Mouse (Mus musculus) mature B cell (primary cell): ENCODE results near the gene Cox4i1.

Experiments used
- in situ Hi-C: fragments of 300-500 bp; cut with MboI; formaldehyde crosslinking; loops from 2 replicates; pipeline ENCODE4 v1.14.3; 2019

Cox4i1 gene

DNA sequence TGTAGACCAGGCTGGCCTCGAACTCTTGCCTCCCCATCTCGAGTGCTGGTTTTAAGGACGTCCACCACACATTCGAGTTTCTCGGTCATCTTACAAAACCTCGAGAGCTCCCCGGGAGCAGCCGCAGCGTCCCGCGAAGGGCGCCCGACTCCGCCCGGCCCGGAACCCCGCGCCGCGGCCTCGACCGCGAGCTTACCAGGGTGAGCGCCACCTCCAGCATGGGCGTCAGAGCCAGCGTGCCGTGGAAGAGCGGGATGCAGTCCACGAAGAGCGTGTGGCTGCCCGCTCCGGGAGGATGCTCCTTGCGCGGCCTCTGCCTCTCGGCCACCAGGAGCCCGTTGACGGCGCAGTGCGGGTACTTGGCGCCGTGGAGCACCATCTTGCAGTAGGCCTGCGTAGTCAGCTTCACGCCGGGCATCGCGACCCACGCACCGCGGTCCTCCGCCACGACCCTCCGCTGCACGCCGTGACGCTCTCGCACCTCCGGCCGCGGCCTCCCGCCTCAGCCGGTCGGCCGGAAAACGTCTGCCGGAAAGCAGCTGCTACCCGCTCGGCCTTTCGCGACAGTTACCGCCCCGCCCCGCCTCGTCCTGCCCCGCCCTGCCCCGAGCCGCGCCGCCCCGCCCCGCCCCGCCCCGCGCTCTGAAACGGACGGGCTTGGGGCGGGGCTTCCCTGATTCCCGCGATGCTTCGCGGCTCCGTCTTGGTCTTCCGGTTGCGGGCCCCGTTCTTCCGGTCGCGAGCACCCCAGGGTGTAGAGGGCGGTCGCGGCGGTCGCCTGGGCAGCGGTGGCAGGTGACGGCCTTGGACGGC lies at the start of gene Cox4i1, which contains the start of gene Gm27021:
TSS of gene Cox4i1 (plus strand) at position 662 of the 813 bp plus-strand sequence.
TSS of gene Gm27021 (minus strand) at position 519 of the 813 bp plus-strand sequence.
- in situ Hi-C loops: no loop called here

DNA sequence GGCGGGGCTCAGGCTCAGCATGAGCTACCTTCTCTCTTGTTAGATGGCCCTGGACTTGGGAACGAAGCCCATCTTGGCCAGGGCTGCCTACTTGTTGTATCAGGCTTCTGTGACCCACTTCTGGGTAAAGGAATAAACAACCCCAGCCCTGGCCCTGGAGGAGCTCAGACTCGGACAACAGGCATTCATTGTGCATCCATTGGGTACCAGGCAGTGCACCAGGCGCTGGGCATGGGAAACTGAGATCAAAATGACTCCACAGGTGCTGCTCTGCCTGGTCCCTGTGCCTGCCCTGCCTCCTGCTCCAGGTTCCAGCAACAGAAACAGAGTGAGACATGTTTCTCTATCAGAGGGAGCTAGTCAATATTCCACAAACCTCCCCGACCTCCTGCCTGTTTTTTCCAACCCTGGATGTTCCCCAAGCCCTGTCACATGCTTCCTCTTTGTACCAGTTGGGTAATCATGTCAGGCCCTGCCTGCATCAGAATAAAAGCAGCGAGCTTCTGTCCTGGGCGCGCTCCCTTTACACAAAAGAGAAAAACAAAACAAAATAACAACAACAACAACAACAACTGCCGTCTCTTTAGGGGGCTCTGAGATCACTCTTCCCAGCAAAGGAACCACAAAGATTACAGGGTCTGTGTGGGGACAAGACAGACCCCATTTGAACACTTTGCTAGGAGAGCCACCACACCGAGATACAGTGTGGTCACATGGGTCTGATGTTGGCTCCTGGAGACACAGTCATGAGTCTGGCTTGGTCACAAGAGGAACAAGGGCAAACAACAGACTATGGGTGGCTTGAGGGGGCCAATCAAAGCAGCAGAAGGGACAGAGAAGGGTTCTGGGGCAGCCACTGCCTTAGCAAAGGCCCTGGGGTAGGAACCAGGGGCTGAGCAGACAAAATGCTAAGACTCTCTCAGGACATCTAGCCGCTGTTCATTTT lies 48.5 kb upstream of the Cox4i1 start:
- in situ Hi-C loops: no loop called here

DNA sequence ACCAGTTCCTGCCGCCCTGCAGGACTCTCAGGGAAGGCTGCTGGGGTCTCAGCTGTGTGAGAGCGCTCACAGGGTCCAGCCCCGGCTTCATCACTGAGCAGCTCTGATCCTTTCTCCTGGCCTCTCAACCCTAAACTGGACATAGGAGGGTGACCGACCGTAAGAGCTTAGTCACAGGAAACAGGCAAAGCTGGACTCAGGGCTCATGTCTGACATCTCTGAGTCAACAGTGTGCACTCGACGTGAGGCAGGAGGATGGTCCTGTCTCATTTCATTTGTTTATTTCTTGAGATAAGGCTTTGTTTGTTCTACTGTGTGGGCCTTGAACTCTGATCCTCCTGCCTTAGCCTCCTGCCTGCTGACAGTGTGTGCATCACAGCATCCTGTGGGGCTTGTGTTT lies 47.6 kb upstream of the Cox4i1 start:
- in situ Hi-C loops: no loop called here

DNA sequence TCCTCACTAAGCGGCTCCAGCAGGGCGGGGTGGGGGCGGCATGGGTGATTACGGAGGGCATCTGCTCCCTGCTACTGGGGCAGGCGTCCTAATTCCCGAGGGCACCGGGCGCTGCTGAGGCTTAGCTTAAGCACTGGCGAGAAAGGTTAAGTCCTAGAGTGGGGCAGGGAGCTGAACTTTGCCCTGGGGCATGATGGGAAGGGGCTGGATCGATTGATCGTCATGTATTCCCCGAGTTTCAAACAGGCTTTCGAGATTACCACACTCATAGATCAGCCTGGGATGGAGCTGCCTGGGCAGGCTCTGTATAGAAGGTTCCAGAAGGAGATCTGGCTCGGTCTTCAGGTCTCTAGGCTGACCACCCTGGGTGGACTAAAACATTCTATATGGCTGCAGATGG lies 45.9 kb upstream of the Cox4i1 start:
- in situ Hi-C loops: no loop called here

DNA sequence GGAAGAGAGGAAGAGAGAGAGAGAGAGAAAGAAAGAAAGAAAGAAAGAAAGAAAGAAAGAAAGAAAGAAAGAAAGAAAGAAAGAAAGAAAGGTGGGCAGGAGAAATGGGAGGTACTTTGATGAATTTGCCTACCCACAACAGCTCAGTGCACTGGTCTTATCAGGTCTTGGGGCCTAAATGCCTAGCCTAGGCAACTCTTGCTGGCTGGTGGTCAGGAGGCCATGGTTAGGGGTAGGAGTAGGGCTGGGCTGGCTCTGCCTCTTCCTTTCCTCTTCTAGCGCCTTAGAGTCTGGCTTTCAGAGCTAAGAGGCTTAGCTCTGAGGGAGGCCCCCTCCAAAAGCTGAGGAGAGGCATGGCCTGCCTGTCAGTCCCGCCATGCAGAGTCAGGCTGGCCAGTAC lies 44.4 kb upstream of the Cox4i1 start:
- in situ Hi-C loops: no loop called here

DNA sequence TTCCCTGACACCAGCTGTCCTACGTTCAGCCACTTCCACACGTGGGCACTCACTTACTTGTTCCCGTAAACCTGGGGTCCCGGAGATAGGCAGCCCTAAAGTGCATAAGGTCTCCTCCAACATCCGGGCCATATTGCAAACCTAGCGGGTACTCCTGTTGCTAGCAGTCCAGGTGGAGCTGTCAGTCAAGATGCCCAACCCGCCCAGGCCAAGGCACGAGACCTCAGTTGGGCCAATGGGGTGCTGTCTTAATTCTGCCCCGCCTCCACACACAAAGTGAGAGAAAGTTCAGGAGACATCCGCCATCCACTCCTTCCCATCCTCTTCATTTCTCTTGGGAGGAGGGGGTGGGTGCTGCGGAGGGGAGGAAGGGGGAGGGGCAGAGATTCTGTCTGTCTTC lies 41.6 kb upstream of the Cox4i1 start:
- in situ Hi-C loops: loop anchor here (25.0 kb wide), 1 partner anchor 461 kb away; the partner anchor contains the start of gene Foxf1

DNA sequence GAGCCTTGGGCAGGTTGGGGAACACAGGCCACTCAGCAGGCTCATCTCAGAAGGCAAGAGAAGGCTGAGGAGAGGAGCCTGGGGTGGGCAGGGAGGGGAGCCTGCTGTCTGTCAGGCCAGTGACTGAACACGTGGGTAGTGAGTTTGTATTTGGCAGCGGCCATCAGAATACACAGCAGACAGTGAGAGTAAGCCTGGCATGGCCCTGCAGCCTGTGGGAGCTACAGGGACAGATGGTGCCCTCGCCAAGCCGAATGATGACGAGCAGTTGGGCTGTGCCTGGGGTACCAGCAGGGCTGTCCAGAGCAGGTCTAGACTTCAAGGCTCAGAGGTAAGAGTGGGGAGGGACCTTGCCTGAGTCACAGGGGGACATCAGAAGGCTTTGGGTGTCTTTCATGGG lies 40.7 kb upstream of the Cox4i1 start:
- in situ Hi-C loops: loop anchor here (25.0 kb wide), 1 partner anchor 460 kb away; the partner anchor contains the start of gene Foxf1

DNA sequence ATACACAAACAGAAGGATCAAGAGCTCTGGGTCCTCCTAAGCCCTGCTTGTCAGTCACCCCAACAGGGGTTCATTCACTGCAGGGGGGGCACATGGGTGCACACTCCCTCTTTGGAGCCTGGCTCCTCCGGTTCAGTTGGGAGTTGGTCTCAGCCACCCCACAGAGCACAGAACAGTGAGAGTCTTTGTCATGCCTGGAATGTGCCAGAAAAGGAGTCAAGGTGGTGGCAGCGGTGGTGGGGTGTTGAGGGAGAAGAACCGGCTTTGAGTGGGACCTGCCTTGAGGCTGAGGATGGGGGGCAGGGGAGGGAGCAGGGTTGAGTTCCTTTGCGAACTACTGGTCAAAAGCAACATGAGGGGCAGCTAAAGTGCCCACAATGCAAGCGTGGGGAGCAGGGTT lies 38.0 kb upstream of the Cox4i1 start:
- in situ Hi-C loops: loop anchor here (25.0 kb wide), 1 partner anchor 457 kb away; the partner anchor contains the start of gene Foxf1

DNA sequence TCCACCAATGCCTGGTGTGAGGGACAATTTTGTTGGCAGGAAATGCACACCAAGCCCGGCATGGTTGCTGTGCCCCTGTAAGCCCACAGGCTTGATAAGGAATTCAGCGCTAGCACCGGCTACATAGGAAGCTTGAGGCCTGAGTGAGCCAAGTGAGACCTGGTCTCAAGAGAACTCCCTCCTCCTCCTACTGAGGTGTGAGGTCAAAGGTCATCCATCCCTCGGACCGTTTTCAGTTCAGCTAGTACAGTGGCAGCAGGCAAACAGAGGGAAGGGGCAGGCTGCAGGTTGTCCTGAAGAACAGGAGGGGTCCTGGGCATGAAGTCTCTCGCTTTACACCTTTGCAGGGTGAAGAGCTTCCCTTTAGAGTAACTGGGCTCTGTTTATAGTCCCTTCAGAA lies 37.2 kb upstream of the Cox4i1 start:
- in situ Hi-C loops: loop anchor here (25.0 kb wide), 1 partner anchor 456 kb away; the partner anchor contains the start of gene Foxf1

DNA sequence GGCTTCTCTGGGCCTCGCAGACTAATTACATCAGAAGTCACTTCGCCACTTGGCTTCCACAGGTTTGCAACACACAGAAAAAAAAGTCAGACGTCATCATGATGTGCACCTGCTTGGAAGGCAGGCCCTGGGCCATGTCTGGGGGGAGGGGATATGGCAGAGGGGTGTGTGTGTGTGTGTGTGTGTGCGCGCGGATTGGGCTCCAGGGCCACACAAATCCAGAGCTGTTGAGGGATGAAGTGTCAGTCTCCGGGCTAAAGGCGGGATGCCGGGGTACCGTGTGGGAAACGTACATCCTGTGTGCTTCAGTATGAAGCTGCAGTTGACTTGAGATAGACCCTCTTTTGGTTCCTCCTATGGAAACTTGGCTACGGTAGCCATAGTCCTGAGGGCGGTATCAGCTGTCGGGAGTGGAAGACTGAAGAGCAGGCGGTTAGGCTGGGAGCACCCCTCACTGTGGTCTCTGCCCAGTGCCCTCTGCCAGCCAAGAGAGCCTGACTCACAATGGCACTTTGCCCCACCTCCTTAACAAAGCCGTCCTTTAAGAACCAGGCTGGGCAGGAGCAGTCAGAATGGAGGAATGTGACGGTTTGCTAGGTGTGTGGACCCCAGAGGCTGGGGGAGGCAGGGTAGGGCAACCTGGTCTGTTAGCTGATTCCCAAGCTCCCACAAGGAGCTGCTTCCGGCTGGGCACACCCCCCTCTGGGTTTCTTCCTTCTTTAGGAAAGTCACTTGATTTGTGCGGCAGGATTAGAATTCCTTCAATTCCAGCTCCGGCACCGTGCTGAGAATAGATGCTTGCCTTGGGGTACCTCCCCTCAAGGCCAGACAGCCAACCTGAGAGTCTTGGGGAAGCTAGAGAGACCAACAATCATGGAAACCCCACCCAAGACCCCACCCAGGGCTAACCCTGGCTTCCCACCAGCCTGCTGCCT lies 36.3 kb upstream of the Cox4i1 start:
- in situ Hi-C loops: loop anchor here (25.0 kb wide), 1 partner anchor 456 kb away; the partner anchor contains the start of gene Foxf1

DNA sequence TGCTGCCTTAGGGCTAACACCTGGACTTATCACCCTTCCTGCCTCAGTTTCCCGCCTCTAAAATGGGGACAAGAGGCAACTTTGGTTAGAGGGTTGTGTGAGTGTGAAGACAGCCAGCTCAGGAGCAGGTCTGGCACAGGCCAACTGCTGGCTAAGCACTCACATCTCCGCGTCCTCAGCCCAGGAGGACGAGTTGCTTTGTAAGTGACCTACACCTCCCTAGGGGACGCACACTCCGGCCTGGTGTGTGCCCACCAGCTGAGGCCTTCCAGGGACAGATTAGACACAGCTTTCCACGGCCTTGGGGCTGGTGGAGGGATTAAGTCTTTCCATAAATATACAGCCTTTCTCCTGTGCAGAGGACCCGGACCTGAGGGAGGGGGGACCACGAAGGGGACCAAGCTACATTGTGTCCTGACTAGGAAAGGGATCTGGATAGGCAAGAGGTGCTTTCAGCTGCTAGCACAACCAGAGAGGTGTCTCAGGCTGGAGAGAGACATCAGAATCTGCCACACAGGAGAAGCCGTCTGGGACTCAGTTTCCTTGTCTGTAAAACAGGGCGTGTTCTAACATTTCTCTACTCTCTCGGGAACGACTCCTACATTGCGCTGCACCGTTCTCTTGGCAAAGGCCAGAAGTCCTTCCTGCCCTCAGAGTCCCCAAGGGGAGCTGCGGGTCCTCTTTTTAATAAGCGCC lies 34.9 kb upstream of the Cox4i1 start:
- in situ Hi-C loops: loop anchor here (25.0 kb wide), 1 partner anchor 454 kb away; the partner anchor contains the start of gene Foxf1

DNA sequence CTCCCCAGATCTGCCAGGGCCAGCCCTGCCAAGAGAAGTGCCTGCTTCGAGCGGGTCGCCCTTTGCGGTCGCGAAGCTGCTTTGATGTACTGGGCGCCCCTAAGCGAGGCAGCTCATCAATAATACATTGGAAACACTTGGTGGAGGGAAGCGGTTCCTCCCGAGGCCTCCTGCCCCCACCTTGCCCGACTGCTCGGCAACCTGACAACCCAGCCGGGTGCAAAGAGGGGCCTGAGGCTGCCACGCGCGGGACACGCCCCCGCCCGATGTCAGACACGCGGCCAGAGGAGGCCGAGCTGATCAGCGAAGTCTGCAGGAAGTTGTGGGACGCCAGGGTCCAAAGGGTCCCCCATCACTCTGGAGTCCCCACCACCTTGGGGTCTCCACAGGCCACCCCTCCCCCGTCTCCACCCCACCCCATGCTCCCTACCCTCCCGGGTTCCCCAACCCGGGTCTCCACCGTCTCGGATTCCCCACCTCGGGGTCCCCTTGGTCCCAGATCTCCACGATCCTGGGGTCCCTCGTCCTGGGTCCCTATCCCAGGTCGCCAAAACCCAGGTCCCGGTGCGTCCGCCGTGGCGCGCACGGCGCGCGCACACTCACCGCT lies 34.3 kb upstream of the Cox4i1 start:
- in situ Hi-C loops: loop anchor here (25.0 kb wide), 1 partner anchor 454 kb away; the partner anchor contains the start of gene Foxf1

DNA sequence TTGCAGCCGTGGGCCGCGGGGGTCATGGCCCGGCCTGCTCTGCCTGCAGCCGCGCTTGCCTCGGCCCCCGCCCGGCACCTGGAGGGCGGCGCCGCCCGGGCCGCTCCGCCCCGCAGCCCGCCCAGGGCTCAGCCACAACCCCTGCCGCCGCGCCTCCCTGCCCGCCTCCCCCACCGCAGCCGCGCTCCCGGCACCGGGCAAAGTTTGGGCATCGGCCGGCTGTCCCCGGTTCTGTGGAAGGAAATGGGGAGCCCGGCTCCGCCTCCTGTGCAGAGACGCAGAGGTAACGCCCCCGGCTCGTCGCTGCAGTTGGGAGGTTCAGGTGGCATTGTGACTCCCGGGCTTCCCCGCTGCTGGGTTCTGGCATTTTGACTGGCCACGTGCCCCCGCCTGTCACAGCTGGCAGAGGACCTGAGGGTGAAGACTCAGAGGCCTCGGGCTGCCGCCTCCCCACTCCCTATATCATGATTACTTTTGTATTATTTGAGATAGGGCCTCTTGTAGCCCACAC lies 33.6 kb upstream of the Cox4i1 start:
- in situ Hi-C loops: loop anchor here (25.0 kb wide), 1 partner anchor 453 kb away; the partner anchor contains the start of gene Foxf1

DNA sequence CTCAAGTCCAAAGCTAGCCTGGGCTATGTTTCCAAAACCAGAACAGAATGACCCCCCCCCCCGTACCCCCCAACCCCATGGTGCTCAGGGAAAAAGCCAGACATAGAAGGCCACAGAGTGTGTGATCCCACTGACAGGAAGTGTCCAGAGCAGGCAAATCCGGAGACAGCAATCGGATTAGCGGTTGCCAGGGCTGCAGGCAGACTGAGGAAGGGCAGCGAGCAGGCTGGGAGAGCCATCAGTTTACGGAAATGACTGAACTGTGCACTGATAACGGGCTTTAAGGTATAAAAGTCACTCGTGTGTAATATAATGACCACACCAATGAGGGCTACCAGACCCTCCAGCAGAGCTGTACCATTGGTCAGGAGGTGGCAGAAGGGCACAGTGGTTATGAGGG lies 26.8 kb upstream of the Cox4i1 start:
- in situ Hi-C loops: loop anchor here (25.0 kb wide), 1 partner anchor 446 kb away; the partner anchor contains the start of gene Foxf1

DNA sequence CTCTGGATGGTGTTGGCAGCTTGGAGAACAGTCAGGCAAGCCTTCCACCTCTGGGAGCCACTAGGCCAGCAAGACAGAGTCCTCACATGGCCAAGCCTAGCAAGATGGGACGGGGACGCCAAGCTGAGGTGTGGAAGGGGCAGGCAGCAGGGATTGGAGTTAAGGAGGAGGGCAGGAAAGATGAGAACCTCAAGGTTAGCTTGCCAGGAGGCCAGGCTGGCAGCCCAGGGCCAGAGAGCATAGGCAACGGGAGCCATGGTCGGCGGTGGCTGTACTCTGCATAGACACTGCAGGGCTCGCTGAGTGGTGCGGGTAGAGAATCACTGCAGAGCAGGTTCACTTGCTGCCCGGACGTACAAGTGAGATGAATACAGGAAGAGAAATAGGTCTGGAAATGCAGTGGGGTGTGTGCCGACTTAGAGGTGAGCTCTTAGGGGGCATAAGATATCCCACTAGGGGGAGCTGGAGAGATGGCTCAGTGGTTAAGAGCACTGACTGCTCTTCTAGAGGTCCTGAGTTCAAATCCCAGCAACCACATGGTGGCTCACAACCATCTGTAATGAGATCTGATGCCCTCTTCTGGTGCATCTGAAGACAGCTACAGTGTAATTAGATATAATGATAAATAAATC lies 25.9 kb upstream of the Cox4i1 start:
- in situ Hi-C loops: loop anchor here (25.0 kb wide), 1 partner anchor 445 kb away; the partner anchor contains the start of gene Foxf1

DNA sequence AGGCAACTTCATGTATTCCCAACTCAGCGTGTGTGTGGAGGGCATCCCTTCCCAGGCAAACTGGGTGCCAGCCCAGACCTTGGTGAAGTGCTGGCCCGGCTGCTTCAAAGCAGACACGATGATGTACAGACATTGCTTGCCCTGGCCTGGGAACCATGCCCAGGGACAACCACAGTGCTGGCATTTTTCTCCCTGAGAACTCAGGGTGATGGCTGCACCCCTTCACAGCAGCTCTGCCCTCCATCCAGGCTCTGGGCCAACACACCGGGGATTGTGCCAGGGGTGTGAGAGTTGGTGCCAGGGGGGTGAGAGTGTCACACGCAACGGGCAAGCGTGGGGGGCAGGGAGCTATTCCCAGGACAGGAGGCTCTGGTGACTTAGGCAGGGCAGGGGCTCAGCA lies 23.4 kb upstream of the Cox4i1 start:
- in situ Hi-C loops: loop anchor here (25.0 kb wide), 1 partner anchor 443 kb away; the partner anchor contains the start of gene Foxf1

DNA sequence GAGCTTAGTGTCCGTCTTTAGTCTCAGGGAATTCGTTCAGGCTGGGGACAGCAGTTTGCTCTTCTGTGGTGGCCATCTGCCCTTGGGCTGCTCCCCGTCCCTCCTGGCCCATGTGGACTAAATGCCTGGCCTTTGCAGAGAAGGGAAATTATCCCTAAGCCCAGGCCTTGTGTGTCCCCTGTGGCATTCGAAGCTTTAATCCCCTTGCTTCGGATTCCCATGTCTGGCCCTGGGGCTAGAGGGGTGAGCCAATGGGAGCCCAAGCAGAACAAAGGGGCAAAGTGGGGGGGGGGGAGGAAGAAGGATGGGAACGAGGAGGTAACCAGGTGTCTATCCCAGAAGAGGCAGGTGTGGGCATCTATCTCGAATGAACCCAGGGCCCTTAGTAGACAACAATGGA lies 20.5 kb upstream of the Cox4i1 start, which contains the start of gene 1190005I06Rik:
TSS of gene 1190005I06Rik (minus strand) at position 101 of the 400 bp plus-strand sequence.
- in situ Hi-C loops: loop anchor here (25.0 kb wide), 1 partner anchor 440 kb away; the partner anchor contains the start of gene Foxf1

DNA sequence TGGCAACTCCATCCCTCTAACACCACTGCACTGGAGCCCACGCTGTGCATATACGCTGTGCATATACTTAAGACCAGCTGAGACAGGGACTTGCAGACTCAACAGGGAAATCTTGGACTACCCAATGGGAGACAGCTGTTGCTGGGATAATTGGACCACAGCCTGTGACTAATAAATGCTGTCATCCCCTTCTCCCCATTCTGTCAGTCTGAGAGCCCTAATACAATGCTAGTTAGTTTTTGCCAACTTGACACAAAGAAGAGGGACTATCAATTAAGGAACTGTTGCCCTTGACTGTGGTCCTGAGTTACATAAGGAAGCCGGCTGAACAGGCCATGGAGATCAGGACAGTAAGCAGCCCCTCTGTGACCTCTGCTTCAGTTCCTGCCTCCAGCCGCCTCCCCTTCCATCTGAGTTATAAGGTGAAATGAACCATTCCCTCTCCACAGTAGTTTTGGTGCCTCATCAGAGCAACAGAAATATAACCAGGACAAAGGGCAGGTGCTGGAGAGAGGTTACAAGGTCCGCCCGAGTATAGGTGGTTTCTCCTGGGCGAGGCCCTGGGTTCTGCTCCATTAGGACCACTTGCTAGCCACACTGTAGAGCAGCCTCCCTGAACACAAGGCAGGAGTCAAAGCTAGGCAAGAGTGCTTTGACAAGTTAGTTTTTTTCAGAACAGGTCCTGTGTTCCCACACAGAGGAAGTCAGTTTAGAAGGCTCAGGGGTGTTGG lies 11.5 kb upstream of the Cox4i1 start:
- in situ Hi-C loops: no loop called here
